Mouse (Mus musculus): ENCODE measurements at regions not wholly inside any gene's neighbourhood (a gene's known extent, or its start where the extent isn't known, plus 50 kb on each side); places are given as distances from the start of the nearest gene placed in this dataset.

- H3K9me3 ChIP-seq (replicated peaks; ENCODE audit: insufficient read depth, low read length): no peaks in the 10 kb centered on the region
- peaks cover 24 to 34% of the 10 kb centered on the region in 2 experiments for H3K4me1 ChIP-seq (ENCODE audit: control insufficient read depth in 1 of 2, insufficient read depth in 2 of 2, low read length in 2 of 2)
- H3K27me3 ChIP-seq (ENCODE audit: control insufficient read depth in 1 of 2, insufficient read depth in 2 of 2, low read length in 2 of 2): no peaks in the 10 kb centered on the region
- TF ChIP-seq MYB (IDR thresholded peaks at IDR 0.05; ENCODE audit: low read depth, low read length) (no peak), GABPA (IDR thresholded peaks at IDR 0.05; ENCODE audit: low read depth, low read length) (no peak), UBTF (IDR thresholded peaks at IDR 0.05; ENCODE audit: borderline replicate concordance, insufficient read depth, low read depth, low read length) (no peak), ZMIZ1 (IDR thresholded peaks at IDR 0.05; ENCODE audit: low read depth, low read length) (no peak), NELFE (IDR thresholded peaks at IDR 0.05; ENCODE audit: low read depth, low read length) (no peak), ETS1 (IDR thresholded peaks at IDR 0.05; ENCODE audit: low read depth, low read length) (no peak), BHLHE40 (IDR thresholded peaks at IDR 0.05; ENCODE audit: borderline replicate concordance, low read depth, low read length) (no peak)
- H3K4me3 ChIP-seq (ENCODE audit: control insufficient read depth in 1 of 2, insufficient read depth in 1 of 2, low read depth in 2 of 2, low read length in 2 of 2): no peak overlapping the region
- no peak overlapping the region for H3K27ac ChIP-seq (ENCODE audit: control insufficient read depth, low read depth, low read length)
- no peaks in the 10 kb centered on the region for H3K79me2 ChIP-seq (ENCODE audit: control insufficient read depth, insufficient read depth, low read length, poor library complexity)
- DNase-seq (ENCODE audit: low read depth, low spot score): peak; percentile 42
- no peak overlapping the region for H3K9ac ChIP-seq (ENCODE audit: control insufficient read depth, low read depth, low read length, poor library complexity, severe bottlenecking)
- H3K36me3 ChIP-seq (ENCODE audit: control insufficient read depth in 1 of 2, insufficient read depth in 2 of 2, low read length in 2 of 2): peaks cover 0 to 38% of the 10 kb centered on the region in 2 experiments; a peak in 2 of 4 replicates
Observed at GRCm38 (mm10) chr5:43358928-43359765, 126.2 kb downstream of the Cpeb2 start.

- H3K27ac ChIP-seq (ENCODE audit: control insufficient read depth, low read depth, low read length): no peak overlapping the region
- peaks cover 22 to 34% of the 10 kb centered on the region in 2 experiments for H3K4me1 ChIP-seq (ENCODE audit: control insufficient read depth in 1 of 2, insufficient read depth in 2 of 2, low read length in 2 of 2)
- H3K79me2 ChIP-seq (ENCODE audit: control insufficient read depth, insufficient read depth, low read length, poor library complexity): no peaks in the 10 kb centered on the region
- H3K9ac ChIP-seq (ENCODE audit: control insufficient read depth, low read depth, low read length, poor library complexity, severe bottlenecking): no peak overlapping the region
- no peak overlapping the region for H3K4me3 ChIP-seq (ENCODE audit: control insufficient read depth in 1 of 2, insufficient read depth in 1 of 2, low read depth in 2 of 2, low read length in 2 of 2)
- no peaks in the 10 kb centered on the region for H3K27me3 ChIP-seq (ENCODE audit: control insufficient read depth in 1 of 2, insufficient read depth in 2 of 2, low read length in 2 of 2)
- no peak for TF ChIP-seq POLR2AphosphoS5 (IDR thresholded peaks at IDR 0.05; ENCODE audit: borderline replicate concordance, low read depth, low read length)
- TF ChIP-seq ZC3H11A (IDR thresholded peaks at IDR 0.05; ENCODE audit: low read depth, low read length): peak; percentile 99
- TF ChIP-seq MXI1 (IDR thresholded peaks at IDR 0.05; ENCODE audit: low read depth, low read length): no peak
- TF ChIP-seq GATA1 (IDR thresholded peaks at IDR 0.05; ENCODE audit: low read depth, low read length): 0 out of 2 replicates have a peak, but pooled peaks have one; percentile 31
- TF ChIP-seq RAD21 (IDR thresholded peaks at IDR 0.05; ENCODE audit: low read depth, low read length): peak; percentile 100
- TF ChIP-seq BHLHE40 (IDR thresholded peaks at IDR 0.05; ENCODE audit: borderline replicate concordance, low read depth, low read length): 0 out of 2 replicates have a peak, but pooled peaks have one; percentile 25
- no peak for TF ChIP-seq KAT2A (conservative IDR thresholded peaks at IDR 0.05; ENCODE audit: low read depth, low read length)
- TF ChIP-seq USF1 (IDR thresholded peaks at IDR 0.05; ENCODE audit: low read depth, low read length): no peak
- TF ChIP-seq ZKSCAN1 (IDR thresholded peaks at IDR 0.05; ENCODE audit: low read depth, low read length): no peak
- TF ChIP-seq NELFE (IDR thresholded peaks at IDR 0.05; ENCODE audit: low read depth, low read length): no peak
- no peak for TF ChIP-seq RCOR1 (IDR thresholded peaks at IDR 0.05; ENCODE audit: low read depth, low read length)
- no peak for TF ChIP-seq UBTF (IDR thresholded peaks at IDR 0.05; ENCODE audit: borderline replicate concordance, insufficient read depth, low read depth, low read length)
- TF ChIP-seq GABPA (IDR thresholded peaks at IDR 0.05; ENCODE audit: low read depth, low read length): no peak
- TF ChIP-seq POLR2A (IDR thresholded peaks at IDR 0.05; ENCODE audit: control insufficient read depth in 1 of 2, insufficient read depth in 1 of 2, low read depth in 1 of 2, low read length in 2 of 2, poor library complexity in 1 of 2): no peak
- TF ChIP-seq SIN3A (IDR thresholded peaks at IDR 0.05; ENCODE audit: low read length): no peak; the same call in 1 of the 2 replicates
- no peak for TF ChIP-seq TAL1 (IDR thresholded peaks at IDR 0.05; ENCODE audit: low read length)
- no peak for TF ChIP-seq MYC (IDR thresholded peaks at IDR 0.05; ENCODE audit: low read depth, low read length)
- no peak for TF ChIP-seq MAZ (IDR thresholded peaks at IDR 0.05; ENCODE audit: low read depth, low read length)
- TF ChIP-seq EP300 (IDR thresholded peaks at IDR 0.05; ENCODE audit: low read depth in 1 of 2, low read length in 2 of 2): no peak
- TF ChIP-seq NRF1 (IDR thresholded peaks at IDR 0.05; ENCODE audit: insufficient read depth, low read depth, low read length, poor library complexity, severe bottlenecking): no peak
- peak; percentile 99 for TF ChIP-seq SMC3 (IDR thresholded peaks at IDR 0.05; ENCODE audit: low read depth, low read length)
- TF ChIP-seq TCF12 (IDR thresholded peaks at IDR 0.05; ENCODE audit: low read depth, low read length): no peak
- TF ChIP-seq MAFK (IDR thresholded peaks at IDR 0.05; ENCODE audit: borderline replicate concordance, low read depth, low read length): no peak
- peak; percentile 50; the same call in 1 of the 2 replicates for TF ChIP-seq MAX (IDR thresholded peaks at IDR 0.05; ENCODE audit: low read length)
- TF ChIP-seq ELF1 (IDR thresholded peaks at IDR 0.05; ENCODE audit: low read depth, low read length): no peak
- peak; percentile 65 to 96 (median 69) for TF ChIP-seq CTCF (IDR thresholded peaks at IDR 0.05 in 2 of 3, conservative IDR thresholded peaks at IDR 0.05 in 1 of 3; ENCODE audit: control insufficient read depth in 1 of 3, insufficient read depth in 1 of 3, low read depth in 2 of 3, low read length in 3 of 3, poor library complexity in 1 of 3, severe bottlenecking in 1 of 3)
- DNase-seq (ENCODE audit: low read depth, low spot score): peak; percentile 85
- peaks cover 0 to 38% of the 10 kb centered on the region in 2 experiments; a peak in 2 of 4 replicates for H3K36me3 ChIP-seq (ENCODE audit: control insufficient read depth in 1 of 2, insufficient read depth in 2 of 2, low read length in 2 of 2)
- H3K9me3 ChIP-seq (replicated peaks; ENCODE audit: insufficient read depth, low read length): no peaks in the 10 kb centered on the region
Observed at GRCm38 (mm10) chr5:43360298-43360697, 127.3 kb downstream of the Cpeb2 start.

Data from MEL (cell line).